Mouse (Mus musculus) liver, embryonic 12.5 days (tissue): ENCODE results near the gene Gm9117. TPM values are rescaled to one million over a fixed set of nuclear protein-coding genes. Genes with fewer than 3 reads are reported as not detected.
"Not testable (repeated sequence)": the region's sequence is repeated elsewhere in the genome, so short reads cannot be mapped to it uniquely, and the experiment has no call there.

ENCODE experiments used
- ATAC-seq: fragments of 200-750 bp; cut with Nextera tagmentation; 2 replicates; pipeline ENCODE4 v1.8.0; 2017; ENCODE audit warnings: moderate number of reproducible peaks, mild to moderate bottlenecking, moderate library complexity
- H3K27ac ChIP-seq: fragments of 300-500 bp; sonication (generic); 2 replicates; pipeline ENCODE4 v1.5.1; 2016; ENCODE audit warnings: mild to moderate bottlenecking
- H3K27me3 ChIP-seq: fragments of 300-500 bp; sonication (generic); replicated peaks from 2 replicates; pipeline ENCODE4 v1.6.1; 2016; ENCODE audit warnings: mild to moderate bottlenecking, moderate library complexity
- H3K36me3 ChIP-seq: fragments of 300-500 bp; sonication (generic); 2 replicates; pipeline ENCODE4 v1.6.1; 2016; ENCODE audit warnings: mild to moderate bottlenecking, moderate library complexity
- H3K4me1 ChIP-seq: fragments of 300-500 bp; sonication (generic); 2 replicates; pipeline ENCODE4 v1.6.1; 2016
- H3K4me2 ChIP-seq: fragments of 300-500 bp; sonication (generic); 2 replicates; pipeline ENCODE4 v1.6.1; 2016; ENCODE audit warnings: mild to moderate bottlenecking, moderate library complexity
- H3K4me3 ChIP-seq: fragments of 300-500 bp; sonication (generic); 2 replicates; pipeline ENCODE4 v1.5.1; 2016; ENCODE audit warnings: mild to moderate bottlenecking, moderate library complexity
- H3K9ac ChIP-seq: fragments of 300-500 bp; sonication (generic); 2 replicates; pipeline ENCODE4 v1.6.1; 2016; ENCODE audit warnings: mild to moderate bottlenecking, moderate library complexity
- H3K9me3 ChIP-seq: fragments of 300-500 bp; sonication (generic); replicated peaks from 2 replicates; pipeline ENCODE4 v1.6.1; 2016; ENCODE audit warnings: mild to moderate bottlenecking, moderate library complexity
- WGBS: fragments of 180-500 bp; shearing (Covaris S2); methylation state at CpG from one replicate; pipeline ENCODE4 v1.1.7; 2016; ENCODE audit not compliant: insufficient replicate concordance; 5-methylcytosine and 5-hydroxymethylcytosine counted together
- polyA plus RNA-seq: library from polyadenylated mRNA; unstranded; fragments of >200 nt; fragmentation: Nextera tagmentation; extraction: Ambion mirVana; gene quantifications from 2 replicates; pipeline ENCODE4 v1.2.1, GENCODE M21; 2016

Gene Gm9117
- not detected in 2 replicates for polyA plus RNA-seq

DNA sequence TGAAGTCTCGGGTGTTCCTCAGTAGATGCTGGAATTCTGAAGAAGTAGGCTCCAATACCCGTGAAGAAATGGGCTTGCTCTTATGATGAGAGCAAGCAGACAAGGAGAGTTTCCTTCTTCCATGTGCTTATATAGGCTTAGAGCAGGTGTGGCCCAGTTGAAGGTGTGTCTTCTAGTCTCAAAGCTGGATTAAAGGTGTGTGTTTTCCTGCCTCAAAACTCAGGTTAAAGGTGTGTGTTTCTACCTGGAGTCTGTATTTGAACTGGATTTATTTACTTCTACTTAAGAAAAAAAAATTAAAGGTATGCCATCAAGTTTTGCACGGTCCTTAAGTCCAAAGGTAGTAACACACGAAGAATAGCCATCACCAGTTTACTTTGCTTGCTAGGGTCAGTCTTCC lies at the start of gene Gm9117:
TSS of gene Gm9117 (minus strand) at position 101 of the 400 bp plus-strand sequence.
- 60% methylated on average over 4 of the region's 4 CpGs for WGBS
- not testable (repeated sequence) for H3K9ac ChIP-seq, H3K27me3 ChIP-seq, H3K4me1 ChIP-seq, H3K9me3 ChIP-seq, H3K4me3 ChIP-seq, H3K4me2 ChIP-seq, H3K27ac ChIP-seq, H3K36me3 ChIP-seq, ATAC-seq

- not testable (repeated sequence) for H3K36me3 ChIP-seq, H3K9me3 ChIP-seq, H3K4me2 ChIP-seq, H3K4me3 ChIP-seq, H3K9ac ChIP-seq, ATAC-seq, H3K27me3 ChIP-seq, H3K27ac ChIP-seq, H3K4me1 ChIP-seq
- WGBS = 78% methylated on average over 6 of the region's 6 CpGs
Observed at GRCm38 (mm10) chr3:93968938-93969337, 25.6 kb upstream of the Gm9117 start.

- 60% methylated on average over 2 of the region's 4 CpGs for WGBS
- H3K36me3 ChIP-seq, ATAC-seq, H3K9ac ChIP-seq, H3K4me2 ChIP-seq, H3K27ac ChIP-seq, H3K9me3 ChIP-seq, H3K4me1 ChIP-seq, H3K27me3 ChIP-seq, H3K4me3 ChIP-seq: not testable (repeated sequence)
Observed at GRCm38 (mm10) chr3:93961214-93961613, 17.9 kb upstream of the Gm9117 start, which contains the start of gene Tdpoz5. TSS of gene Tdpoz5 (minus strand) at chr3:93961314.

GRCm38 (mm10) chr3:93938386-93938785 lies 5.0 kb downstream of the Gm9117 start:
- not testable (repeated sequence) for H3K36me3 ChIP-seq, H3K27me3 ChIP-seq, H3K27ac ChIP-seq, H3K4me1 ChIP-seq, H3K4me2 ChIP-seq, H3K9me3 ChIP-seq, ATAC-seq, H3K4me3 ChIP-seq, H3K9ac ChIP-seq
- no CpG with 5 or more reads among the region's 3 CpGs for WGBS

Other genes with a start within 250 kb of the Gm9117 start
- not detected in 2 replicates for gene Gm5773, start 170.5 kb downstream of the Gm9117 start, polyA plus RNA-seq
- not detected in 2 replicates for gene Tdpoz4, start 147.1 kb downstream of the Gm9117 start, polyA plus RNA-seq
- gene Tdpoz3, start 117.5 kb downstream of the Gm9117 start, polyA plus RNA-seq = not detected in 2 replicates
- gene Tdpoz5, start 17.8 kb upstream of the Gm9117 start, polyA plus RNA-seq = not detected in 2 replicates
- not detected in 2 replicates for gene Gm9125, start 111.3 kb upstream of the Gm9117 start, polyA plus RNA-seq
- not detected in 2 replicates for gene Gm10697, start 129.1 kb upstream of the Gm9117 start, polyA plus RNA-seq
- gene Gm10696, start 234.7 kb upstream of the Gm9117 start, polyA plus RNA-seq = not detected in 2 replicates